Mouse (Mus musculus): ENCODE data around the gene Tmem30c. TPM values are rescaled to one million over a fixed set of nuclear protein-coding genes. Genes with fewer than 3 reads are reported as not detected.

Tmem30c gene
- polyA plus RNA-seq, 1 experiment, result not detected

DNA sequence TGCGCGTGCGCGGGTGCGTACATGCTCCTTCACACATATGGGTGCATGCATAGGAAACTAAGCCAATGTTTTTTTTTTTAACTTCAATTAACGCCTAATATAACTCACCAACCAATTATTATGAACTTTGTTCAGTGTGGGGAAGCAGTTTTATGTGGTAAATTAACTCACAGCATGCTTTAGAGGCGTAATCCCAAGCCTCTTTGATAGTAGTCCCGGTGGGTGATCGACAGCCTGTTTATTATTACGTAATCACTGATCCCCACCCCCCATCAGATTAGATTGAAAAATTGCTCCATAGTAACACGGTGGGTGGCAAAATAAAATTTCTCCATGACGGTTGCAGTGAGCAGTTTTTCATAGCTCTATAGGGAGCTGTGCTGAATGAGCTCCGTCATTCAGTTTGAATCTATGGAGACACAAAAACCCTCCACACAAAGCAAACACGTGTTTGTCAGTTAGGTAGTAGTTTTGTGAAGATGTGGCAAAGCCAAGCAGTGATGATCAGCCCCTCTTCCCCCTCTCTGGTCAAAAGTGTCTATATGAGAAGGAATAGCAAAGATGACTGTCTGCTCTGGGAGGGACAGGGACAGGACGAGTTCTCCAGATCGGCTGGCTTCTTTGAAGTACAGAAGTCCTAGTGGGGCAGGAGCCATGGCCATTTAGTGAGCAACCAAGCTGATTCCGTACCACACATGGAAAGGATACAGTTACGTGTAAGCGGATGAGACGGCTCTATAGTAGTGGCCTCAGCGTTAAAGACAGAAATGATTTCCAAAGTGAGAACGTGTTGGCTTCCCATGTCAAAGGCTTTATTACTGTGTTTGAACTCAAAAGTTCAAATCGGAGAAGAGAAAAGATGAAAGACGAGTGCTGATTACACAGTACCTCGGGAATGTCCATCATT is 10.4 kb upstream of the Tmem30c start:
- Histone ChIP-seq H3K4me1 (replicated peaks; ENCODE audit: control insufficient read depth, insufficient read depth, low read length) (peaks cover 4% of the 10 kb centered on the region), H3K27ac (ENCODE audit: control insufficient read depth, insufficient read depth, low read length) (no peak overlapping the region), H3K4me3 (ENCODE audit: control insufficient read depth, insufficient read depth, low read length) (no peak overlapping the region), H3K27me3 (ENCODE audit: control insufficient read depth, insufficient read depth, low read length) (no peaks in the 10 kb centered on the region), H3K36me3 (ENCODE audit: control insufficient read depth, insufficient read depth, low read length) (no peaks in the 10 kb centered on the region)
- DNase-seq, result no peak
- WGBS, result 94% methylated on average over 25 of the region's 25 CpGs
- no peak for TF ChIP-seq POLR2A (IDR thresholded peaks at IDR 0.05; ENCODE audit: control insufficient read depth, extremely low read depth, insufficient read depth, low read length, poor library complexity)
- no peak for TF ChIP-seq CTCF (IDR thresholded peaks at IDR 0.05; ENCODE audit: borderline replicate concordance, control insufficient read depth, extremely low read depth, insufficient read depth, low read length, poor library complexity)

DNA sequence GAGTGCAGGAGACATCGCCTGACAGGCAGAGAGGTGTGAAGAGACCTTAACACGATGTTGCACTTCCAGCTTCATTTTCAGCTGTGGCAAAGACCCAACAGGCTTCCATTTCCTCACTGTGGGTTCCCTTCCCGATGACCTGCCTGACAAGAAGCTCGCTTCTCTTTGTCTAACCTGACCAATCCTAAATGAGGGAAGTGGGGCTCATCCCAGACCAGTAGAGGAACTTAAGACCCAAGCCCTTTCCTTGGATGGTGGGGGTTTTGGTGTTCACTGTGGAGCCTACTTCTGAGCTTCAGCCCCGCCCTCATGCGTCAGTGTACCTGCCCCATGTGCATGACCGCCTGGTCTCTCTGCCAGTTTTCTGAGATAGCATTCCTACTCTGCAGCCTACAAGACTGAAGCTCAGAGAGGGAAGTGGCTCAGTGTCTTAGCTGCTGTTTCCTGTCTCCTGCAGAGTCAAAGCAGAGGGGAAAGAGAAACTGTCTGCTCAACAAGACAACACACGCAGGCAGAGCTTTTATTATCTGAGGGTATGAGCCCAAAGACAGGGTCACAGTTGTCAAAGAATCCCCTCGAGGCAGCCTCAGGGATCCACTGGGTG is 8.9 kb upstream of the Tmem30c start:
- WGBS, result 29% methylated on average over 9 of the region's 9 CpGs
- no peak overlapping the region for H3K4me3 ChIP-seq (ENCODE audit: control insufficient read depth, insufficient read depth, low read length)

DNA sequence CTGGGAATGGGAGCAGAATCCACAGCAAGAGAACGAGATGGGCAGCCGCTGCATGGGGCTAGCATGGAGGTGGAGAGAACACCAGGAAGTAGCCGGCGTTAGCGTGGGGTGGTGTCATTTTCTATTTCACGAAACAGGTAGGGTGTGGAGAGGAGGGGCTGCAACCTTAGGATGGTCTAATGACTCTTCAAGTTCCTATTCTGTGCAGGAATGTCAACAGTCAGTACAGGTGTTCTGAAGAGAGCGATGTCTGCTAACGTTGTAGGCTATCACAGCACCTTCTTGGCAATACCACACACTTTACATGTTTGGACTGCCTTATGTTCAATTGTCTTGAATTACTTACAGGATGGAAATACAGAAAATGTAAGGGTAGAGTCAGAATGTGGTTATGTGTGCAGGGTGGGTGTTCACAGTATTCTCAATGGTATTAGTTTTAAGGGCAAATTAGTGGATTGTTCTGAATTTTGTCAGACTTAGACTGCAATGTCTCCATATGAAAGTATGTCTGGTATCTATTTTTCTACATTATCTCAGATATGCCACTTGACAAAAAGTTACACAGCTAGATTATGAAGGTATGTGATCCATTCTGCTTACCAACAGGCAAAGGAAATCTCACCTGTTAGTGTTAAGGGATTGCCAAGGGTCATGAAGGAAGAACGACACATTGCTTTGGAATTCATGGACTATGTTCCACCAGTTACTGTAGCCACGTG is 2.7 kb upstream of the Tmem30c start:
- WGBS, result 92% methylated on average over 10 of the region's 10 CpGs
- no peak for TF ChIP-seq CTCF (IDR thresholded peaks at IDR 0.05; ENCODE audit: borderline replicate concordance, control insufficient read depth, extremely low read depth, insufficient read depth, low read length, poor library complexity)
- Histone ChIP-seq H3K36me3 (ENCODE audit: control insufficient read depth, insufficient read depth, low read length) (no peaks in the 10 kb centered on the region), H3K4me3 (ENCODE audit: control insufficient read depth, insufficient read depth, low read length) (no peak overlapping the region), H3K27me3 (ENCODE audit: control insufficient read depth, insufficient read depth, low read length) (no peaks in the 10 kb centered on the region), H3K27ac (ENCODE audit: control insufficient read depth, insufficient read depth, low read length) (no peak overlapping the region), H3K4me1 (replicated peaks; ENCODE audit: control insufficient read depth, insufficient read depth, low read length) (no peaks in the 10 kb centered on the region)
- DNase-seq, result no peak

More for the DNA sequence above, 8.9 kb upstream of the Tmem30c start:
- TF ChIP-seq CTCF (IDR thresholded peaks at IDR 0.05; ENCODE audit: borderline replicate concordance, control insufficient read depth, extremely low read depth, insufficient read depth, low read length, poor library complexity) (no peak), POLR2A (IDR thresholded peaks at IDR 0.05; ENCODE audit: control insufficient read depth, extremely low read depth, insufficient read depth, low read length, poor library complexity) (no peak)
- Histone ChIP-seq H3K36me3 (ENCODE audit: control insufficient read depth, insufficient read depth, low read length) (no peaks in the 10 kb centered on the region), H3K27me3 (ENCODE audit: control insufficient read depth, insufficient read depth, low read length) (no peaks in the 10 kb centered on the region), H3K27ac (ENCODE audit: control insufficient read depth, insufficient read depth, low read length) (no peak overlapping the region; the same call in 1 of the 2 replicates), H3K4me1 (replicated peaks; ENCODE audit: control insufficient read depth, insufficient read depth, low read length) (peaks cover 4% of the 10 kb centered on the region)
- DNase-seq, result peak; percentile 11

DNA sequence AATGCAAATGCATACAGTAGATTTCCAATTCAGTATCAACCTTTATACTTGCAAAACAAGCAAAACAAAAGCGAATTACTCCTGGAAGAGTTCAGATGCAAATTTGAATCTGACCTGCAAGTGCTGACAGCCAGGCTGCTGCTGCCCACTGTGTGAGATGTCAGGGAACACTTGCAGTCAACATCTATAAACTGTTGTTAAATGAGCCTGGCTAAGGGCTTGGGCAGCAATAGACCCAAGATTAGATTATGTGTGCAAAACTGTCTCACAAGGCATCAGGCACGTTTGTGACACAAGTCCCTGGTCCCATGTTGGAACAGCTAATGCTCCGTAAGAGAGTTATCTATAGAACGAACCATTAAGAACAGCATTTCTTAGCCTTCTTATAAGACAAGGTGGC is 369 bp downstream of the Tmem30c start:
- H3K27me3 ChIP-seq (ENCODE audit: control insufficient read depth, insufficient read depth, low read length), result no peaks in the 10 kb centered on the region
- H3K27ac ChIP-seq (ENCODE audit: control insufficient read depth, insufficient read depth, low read length), result no peak overlapping the region
- no peaks in the 10 kb centered on the region for H3K4me1 ChIP-seq (replicated peaks; ENCODE audit: control insufficient read depth, insufficient read depth, low read length)
- no peaks in the 10 kb centered on the region for H3K36me3 ChIP-seq (ENCODE audit: control insufficient read depth, insufficient read depth, low read length)
- TF ChIP-seq CTCF (IDR thresholded peaks at IDR 0.05; ENCODE audit: borderline replicate concordance, control insufficient read depth, extremely low read depth, insufficient read depth, low read length, poor library complexity), result no peak
- no peak for TF ChIP-seq POLR2A (IDR thresholded peaks at IDR 0.05; ENCODE audit: control insufficient read depth, extremely low read depth, insufficient read depth, low read length, poor library complexity)
- H3K4me3 ChIP-seq (ENCODE audit: control insufficient read depth, insufficient read depth, low read length), result no peak overlapping the region
- no peak for DNase-seq
- 88% methylated on average over 4 of the region's 4 CpGs for WGBS

DNA sequence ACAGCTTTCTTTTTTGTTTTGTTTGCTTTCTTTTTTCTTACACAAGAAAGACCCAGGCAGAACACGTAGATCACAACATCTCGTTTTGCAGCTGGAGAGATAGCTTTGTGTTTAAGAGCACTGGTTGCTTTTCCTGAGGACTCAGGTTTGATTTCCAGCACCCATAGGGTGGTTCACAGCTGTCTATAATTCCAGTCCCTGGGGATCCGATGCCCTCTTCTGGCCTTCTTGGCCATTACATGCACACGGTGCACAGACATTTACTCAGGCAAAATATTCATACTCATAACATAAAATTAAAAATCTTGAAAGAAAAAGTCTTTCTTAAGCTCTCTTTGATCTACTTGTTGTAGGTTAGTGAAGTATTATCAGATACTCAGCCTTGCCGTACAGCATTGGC is 969 bp downstream of the Tmem30c start:
- no peaks in the 10 kb centered on the region for H3K27me3 ChIP-seq (ENCODE audit: control insufficient read depth, insufficient read depth, low read length)
- H3K36me3 ChIP-seq (ENCODE audit: control insufficient read depth, insufficient read depth, low read length), result no peaks in the 10 kb centered on the region
- TF ChIP-seq POLR2A (IDR thresholded peaks at IDR 0.05; ENCODE audit: control insufficient read depth, extremely low read depth, insufficient read depth, low read length, poor library complexity) (no peak), CTCF (IDR thresholded peaks at IDR 0.05; ENCODE audit: borderline replicate concordance, control insufficient read depth, extremely low read depth, insufficient read depth, low read length, poor library complexity) (no peak)
- 97% methylated on average over 5 of the region's 5 CpGs for WGBS
- DNase-seq, result no peak
- H3K27ac ChIP-seq (ENCODE audit: control insufficient read depth, insufficient read depth, low read length), result no peak overlapping the region
- no peaks in the 10 kb centered on the region for H3K4me1 ChIP-seq (replicated peaks; ENCODE audit: control insufficient read depth, insufficient read depth, low read length)
- no peak overlapping the region for H3K4me3 ChIP-seq (ENCODE audit: control insufficient read depth, insufficient read depth, low read length)

DNA sequence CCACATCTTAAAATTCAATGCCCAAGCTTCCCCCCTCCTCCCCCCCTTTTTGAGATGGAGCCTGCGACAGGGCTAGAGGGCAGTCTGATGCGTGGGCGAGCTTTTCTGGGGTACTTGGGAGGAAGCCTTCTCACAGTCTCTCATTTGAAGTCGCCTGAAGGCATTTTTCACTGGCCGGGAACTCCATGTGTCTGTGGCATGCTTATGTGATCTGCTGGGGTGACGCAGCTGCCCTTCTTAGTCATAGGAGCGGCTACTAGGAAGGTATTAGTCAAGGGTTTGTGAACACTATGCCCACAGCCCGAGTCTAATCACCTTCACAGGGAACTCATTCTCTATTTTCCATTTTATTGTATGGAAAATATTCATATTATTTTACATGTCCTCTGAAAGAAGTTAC is 11.2 kb downstream of the Tmem30c start:
- H3K36me3 ChIP-seq (ENCODE audit: control insufficient read depth, insufficient read depth, low read length), result no peaks in the 10 kb centered on the region
- WGBS, result 96% methylated on average over 8 of the region's 8 CpGs
- no peaks in the 10 kb centered on the region for H3K27me3 ChIP-seq (ENCODE audit: control insufficient read depth, insufficient read depth, low read length)
- TF ChIP-seq POLR2A (IDR thresholded peaks at IDR 0.05; ENCODE audit: control insufficient read depth, extremely low read depth, insufficient read depth, low read length, poor library complexity), result no peak
- TF ChIP-seq CTCF (IDR thresholded peaks at IDR 0.05; ENCODE audit: borderline replicate concordance, control insufficient read depth, extremely low read depth, insufficient read depth, low read length, poor library complexity), result no peak
- no peak for DNase-seq
- H3K4me1 ChIP-seq (replicated peaks; ENCODE audit: control insufficient read depth, insufficient read depth, low read length), result no peaks in the 10 kb centered on the region
- no peak overlapping the region for H3K27ac ChIP-seq (ENCODE audit: control insufficient read depth, insufficient read depth, low read length)
- no peak overlapping the region for H3K4me3 ChIP-seq (ENCODE audit: control insufficient read depth, insufficient read depth, low read length)
